Mouse (Mus musculus): ENCODE measurements around the gene Emilin2. TPM values are rescaled to one million over a fixed set of nuclear protein-coding genes. Genes with fewer than 3 reads are reported as not detected.

Gene Emilin2
- polyA plus RNA-seq, 1 experiment from 2014 or later = 99.7 TPM

- Histone ChIP-seq H3K4me1 (replicated peaks) (peaks cover 30% of the 10 kb centered on the region), H3K9me3 (replicated peaks) (no peaks in the 10 kb centered on the region), H3K4me2 (no peak overlapping the region), H3K4me3 (no peak overlapping the region), H3K9ac (no peak overlapping the region), H3K36me3 (peaks cover 3% of the 10 kb centered on the region), H3K27ac (ENCODE audit: poor library complexity, severe bottlenecking) (no peak overlapping the region), H3K27me3 (replicated peaks) (no peaks in the 10 kb centered on the region)
- WGBS = 73% methylated on average over 5 of the region's 5 CpGs
- ATAC-seq (ENCODE audit: insufficient number of reproducible peaks, low FRiP score) = no peak
Measured at GRCm38 (mm10) chr17:71301413-71301812, 10.4 kb downstream of the Emilin2 start.

GRCm38 (mm10) chr17:71300338-71300737 lies 11.4 kb downstream of the Emilin2 start:
- Histone ChIP-seq H3K4me2 (no peak overlapping the region), H3K36me3 (peaks cover 3% of the 10 kb centered on the region), H3K4me3 (no peak overlapping the region), H3K9ac (no peak overlapping the region), H3K4me1 (replicated peaks) (peaks cover 20% of the 10 kb centered on the region), H3K27me3 (replicated peaks) (no peaks in the 10 kb centered on the region), H3K9me3 (replicated peaks) (no peaks in the 10 kb centered on the region), H3K27ac (ENCODE audit: poor library complexity, severe bottlenecking) (peak overlapping the region; percentile 61; the same call in 1 of the 2 replicates)
- ATAC-seq (ENCODE audit: insufficient number of reproducible peaks, low FRiP score) = no peak
- 75% methylated on average over 2 of the region's 2 CpGs for WGBS

GRCm38 (mm10) chr17:71299879-71300278 lies 11.9 kb downstream of the Emilin2 start:
- Histone ChIP-seq H3K4me2 (no peak overlapping the region), H3K27me3 (replicated peaks) (no peaks in the 10 kb centered on the region), H3K9ac (no peak overlapping the region), H3K36me3 (peaks cover 3% of the 10 kb centered on the region; the same call in 1 of the 2 replicates), H3K9me3 (replicated peaks) (no peaks in the 10 kb centered on the region), H3K27ac (ENCODE audit: poor library complexity, severe bottlenecking) (peak overlapping the region; percentile 61; the same call in 1 of the 2 replicates), H3K4me3 (no peak overlapping the region), H3K4me1 (replicated peaks) (peaks cover 17% of the 10 kb centered on the region)
- 59% methylated on average over 4 of the region's 4 CpGs for WGBS
- no peak for ATAC-seq (ENCODE audit: insufficient number of reproducible peaks, low FRiP score)

- Histone ChIP-seq H3K4me1 (replicated peaks) (peaks cover 44% of the 10 kb centered on the region), H3K36me3 (peaks cover 3% of the 10 kb centered on the region; the same call in 1 of the 2 replicates), H3K27ac (ENCODE audit: poor library complexity, severe bottlenecking) (no peak overlapping the region), H3K27me3 (replicated peaks) (no peaks in the 10 kb centered on the region), H3K4me3 (no peak overlapping the region), H3K4me2 (no peak overlapping the region), H3K9ac (no peak overlapping the region), H3K9me3 (replicated peaks) (no peaks in the 10 kb centered on the region)
- ATAC-seq (ENCODE audit: insufficient number of reproducible peaks, low FRiP score) = no peak
- 78% methylated on average over 3 of the region's 3 CpGs for WGBS
Measured at GRCm38 (mm10) chr17:71294570-71294969, 17.2 kb downstream of the Emilin2 start.

GRCm38 (mm10) chr17:71292897-71293296 lies 18.9 kb downstream of the Emilin2 start:
- 55% methylated on average over 4 of the region's 4 CpGs for WGBS
- Histone ChIP-seq H3K4me2 (no peak overlapping the region), H3K4me3 (no peak overlapping the region), H3K27me3 (replicated peaks) (no peaks in the 10 kb centered on the region), H3K9ac (no peak overlapping the region), H3K9me3 (replicated peaks) (no peaks in the 10 kb centered on the region), H3K36me3 (no peaks in the 10 kb centered on the region), H3K27ac (ENCODE audit: poor library complexity, severe bottlenecking) (peak overlapping the region; percentile 85), H3K4me1 (replicated peaks) (peaks cover 50% of the 10 kb centered on the region)
- no peak for ATAC-seq (ENCODE audit: insufficient number of reproducible peaks, low FRiP score)

GRCm38 (mm10) chr17:71291897-71292420 lies 19.8 kb downstream of the Emilin2 start:
- H3K4me3 ChIP-seq = no peak overlapping the region
- H3K4me2 ChIP-seq = no peak overlapping the region
- peaks cover 58% of the 10 kb centered on the region for H3K4me1 ChIP-seq (replicated peaks)
- H3K27ac ChIP-seq (ENCODE audit: poor library complexity, severe bottlenecking) = peak overlapping the region; percentile 85
- no peak overlapping the region for H3K9ac ChIP-seq
- H3K27me3 ChIP-seq (replicated peaks) = no peaks in the 10 kb centered on the region
- no peaks in the 10 kb centered on the region for H3K36me3 ChIP-seq
- 81% methylated on average over 6 of the region's 6 CpGs for WGBS
- ATAC-seq (ENCODE audit: insufficient number of reproducible peaks, low FRiP score) = no peak
- no peaks in the 10 kb centered on the region for H3K9me3 ChIP-seq (replicated peaks)

GRCm38 (mm10) chr17:71290486-71291410 lies 21.0 kb downstream of the Emilin2 start:
- no peak overlapping the region; the same call in 1 of the 2 replicates for H3K4me3 ChIP-seq
- H3K9me3 ChIP-seq (replicated peaks) = no peaks in the 10 kb centered on the region
- no peaks in the 10 kb centered on the region for H3K27me3 ChIP-seq (replicated peaks)
- H3K9ac ChIP-seq = no peak overlapping the region
- peak overlapping the region; percentile 48 for H3K4me2 ChIP-seq
- H3K27ac ChIP-seq (ENCODE audit: poor library complexity, severe bottlenecking) = peak overlapping the region; percentile 85
- WGBS = 27% methylated on average over 7 of the region's 7 CpGs
- H3K36me3 ChIP-seq = no peaks in the 10 kb centered on the region
- ATAC-seq (ENCODE audit: insufficient number of reproducible peaks, low FRiP score) = peak; percentile 30; the same call in 1 of the 2 replicates
- H3K4me1 ChIP-seq (replicated peaks) = peaks cover 69% of the 10 kb centered on the region

- WGBS = 29% methylated on average over 6 of the region's 6 CpGs
- H3K27me3 ChIP-seq (replicated peaks) = no peaks in the 10 kb centered on the region
- H3K9ac ChIP-seq = peak overlapping the region; percentile 17; the same call in 1 of the 2 replicates
- peaks cover 79% of the 10 kb centered on the region for H3K4me1 ChIP-seq (replicated peaks)
- ATAC-seq (ENCODE audit: insufficient number of reproducible peaks, low FRiP score) = no peak
- H3K27ac ChIP-seq (ENCODE audit: poor library complexity, severe bottlenecking) = peak overlapping the region; percentile 85
- H3K36me3 ChIP-seq = no peaks in the 10 kb centered on the region
- no peaks in the 10 kb centered on the region for H3K9me3 ChIP-seq (replicated peaks)
- H3K4me3 ChIP-seq = no peak overlapping the region
- H3K4me2 ChIP-seq = no peak overlapping the region
Measured at GRCm38 (mm10) chr17:71289572-71290176, 22.1 kb downstream of the Emilin2 start.

- Histone ChIP-seq H3K4me2 (no peak overlapping the region), H3K4me3 (no peak overlapping the region), H3K9me3 (replicated peaks) (no peaks in the 10 kb centered on the region), H3K9ac (no peak overlapping the region), H3K4me1 (replicated peaks) (peaks cover 84% of the 10 kb centered on the region), H3K27ac (ENCODE audit: poor library complexity, severe bottlenecking) (no peak overlapping the region), H3K36me3 (no peaks in the 10 kb centered on the region), H3K27me3 (replicated peaks) (no peaks in the 10 kb centered on the region)
- ATAC-seq (ENCODE audit: insufficient number of reproducible peaks, low FRiP score) = no peak
- 78% methylated on average over 10 of the region's 10 CpGs for WGBS
Measured at GRCm38 (mm10) chr17:71288808-71289548, 22.8 kb downstream of the Emilin2 start.

- Histone ChIP-seq H3K4me1 (replicated peaks) (peaks cover 84% of the 10 kb centered on the region), H3K27ac (ENCODE audit: poor library complexity, severe bottlenecking) (no peak overlapping the region), H3K36me3 (no peaks in the 10 kb centered on the region), H3K9me3 (replicated peaks) (no peaks in the 10 kb centered on the region), H3K27me3 (replicated peaks) (no peaks in the 10 kb centered on the region), H3K4me3 (no peak overlapping the region), H3K9ac (no peak overlapping the region), H3K4me2 (no peak overlapping the region)
- ATAC-seq (ENCODE audit: insufficient number of reproducible peaks, low FRiP score) = no peak
- WGBS = 85% methylated on average over 11 of the region's 11 CpGs
Measured at GRCm38 (mm10) chr17:71288145-71288758, 23.5 kb downstream of the Emilin2 start.

Data from heart, embryonic 12.5 days (tissue).